Mouse (Mus musculus) testis, adult 2 months (tissue): ENCODE measurements at regions not wholly inside any gene's neighbourhood (a gene's known extent, or its start where the extent isn't known, plus 50 kb on each side); places are given as distances from the start of the nearest gene placed in this dataset.

ENCODE experiments used
- CTCF ChIP-seq: fragments of 200-500 bp; IDR thresholded peaks from 2 replicates; pipeline ENCODE4 v1.5.1; 2012; ENCODE audit warnings: low read depth, mild to moderate bottlenecking, inconsistent platforms, low read length, moderate library complexity; ENCODE audit not compliant: control insufficient read depth, insufficient read depth, insufficient replicate concordance
- POLR2A ChIP-seq: fragments of 200-500 bp; IDR thresholded peaks from 2 replicates; pipeline ENCODE4 v1.6.1; 2012; ENCODE audit warnings: low read depth, mild to moderate bottlenecking, inconsistent platforms, low read length, moderate library complexity; ENCODE audit not compliant: control insufficient read depth

GRCm38 (mm10) chr2:172660916-172661315 is 111.5 kb downstream of the Tfap2c start:
- TF ChIP-seq CTCF (no peak), POLR2A (no peak)
